Mouse (Mus musculus): ENCODE results near the gene Rnf180. TPM values are rescaled to one million over a fixed set of nuclear protein-coding genes. Genes with fewer than 3 reads are reported as not detected.

The Rnf180 gene
- polyA plus RNA-seq, 1 experiment from 2014 or later = 8.2 TPM

- 86% methylated on average over 4 of the region's 5 CpGs for WGBS (ENCODE audit: missing documents)
- H3K27ac ChIP-seq = no peak overlapping the region
- H3K4me3 ChIP-seq (ENCODE audit: inconsistent target) = no peak overlapping the region
- H3K79me2 ChIP-seq (ENCODE audit: inconsistent target) = no peaks in the 10 kb centered on the region
- H3K36me3 ChIP-seq (ENCODE audit: inconsistent target) = no peaks in the 10 kb centered on the region
Observed at GRCm38 (mm10) chr13:105222016-105222725, 72.4 kb downstream of the Rnf180 start.

DNA sequence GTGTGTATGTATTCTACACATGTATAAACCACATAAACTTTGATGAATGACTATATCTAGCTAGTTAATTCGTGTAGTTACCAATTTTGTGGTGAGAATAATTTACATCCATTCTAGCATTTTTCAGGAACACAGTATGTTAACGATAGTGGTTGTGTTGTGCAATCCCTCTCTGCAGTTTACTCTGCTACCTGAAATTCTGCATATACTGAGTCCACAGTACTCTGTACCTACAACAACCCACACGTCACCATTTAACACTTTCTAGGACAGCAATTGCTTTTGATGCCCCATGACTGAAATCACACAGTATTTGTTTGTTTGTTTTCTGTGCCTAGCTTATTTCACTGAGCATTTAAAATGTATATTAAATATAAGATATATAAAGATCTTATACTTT, 83.9 kb downstream of the Rnf180 start:
- 56% methylated on average over 3 of the region's 3 CpGs for WGBS (ENCODE audit: missing documents)
- no peaks in the 10 kb centered on the region for H3K79me2 ChIP-seq (ENCODE audit: inconsistent target)

DNA sequence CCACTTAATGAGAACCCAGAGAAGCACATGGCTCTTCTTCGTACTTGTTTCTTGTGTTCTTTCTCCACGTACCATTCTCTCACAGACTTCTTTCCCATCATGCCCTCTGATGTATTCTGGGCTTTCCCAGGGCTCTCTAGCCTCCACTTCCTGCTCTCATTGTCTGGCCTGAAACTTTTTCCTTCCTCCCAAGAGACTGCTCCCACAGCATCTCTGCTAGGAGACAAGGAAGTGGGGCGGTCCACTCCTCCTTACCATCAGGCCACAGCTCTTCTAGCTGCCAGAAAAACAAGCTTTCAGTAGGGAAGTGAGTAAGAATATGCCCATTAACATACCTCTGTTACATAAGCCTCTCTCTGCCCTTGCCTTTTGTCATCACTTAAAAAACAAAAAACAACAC, 90.8 kb downstream of the Rnf180 start:
- 83% methylated on average over 3 of the region's 3 CpGs for WGBS (ENCODE audit: missing documents)
- H3K79me2 ChIP-seq (ENCODE audit: inconsistent target) = no peaks in the 10 kb centered on the region
- no peak overlapping the region for H3K4me3 ChIP-seq (ENCODE audit: inconsistent target)
- no peak overlapping the region for H3K27ac ChIP-seq
- H3K36me3 ChIP-seq (ENCODE audit: inconsistent target) = no peaks in the 10 kb centered on the region

More for the DNA sequence above, 83.9 kb downstream of the Rnf180 start:
- no peak overlapping the region for H3K27ac ChIP-seq
- no peaks in the 10 kb centered on the region for H3K36me3 ChIP-seq (ENCODE audit: inconsistent target)
- no peak overlapping the region for H3K4me3 ChIP-seq (ENCODE audit: inconsistent target)

DNA sequence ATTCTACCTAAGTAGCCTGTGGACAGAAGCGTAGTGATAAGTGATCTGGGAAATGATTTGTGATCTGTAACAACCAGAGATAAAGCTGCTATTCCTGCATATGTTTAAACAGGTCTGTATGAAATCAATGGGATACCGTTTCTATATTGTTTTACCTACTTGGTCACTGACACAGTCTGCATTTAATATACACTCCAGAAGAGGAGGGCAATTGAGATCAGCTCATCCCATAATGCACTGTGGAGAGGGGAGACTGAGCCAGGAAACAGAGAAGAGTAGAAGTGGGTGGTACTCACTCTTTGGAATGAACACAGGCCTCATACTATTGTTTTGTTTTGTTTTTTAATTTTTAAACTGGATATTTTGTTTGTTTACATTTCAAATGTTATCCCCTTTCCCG, 96.0 kb downstream of the Rnf180 start:
- H3K4me3 ChIP-seq (ENCODE audit: inconsistent target) = no peak overlapping the region
- H3K79me2 ChIP-seq (ENCODE audit: inconsistent target) = no peaks in the 10 kb centered on the region
- H3K27ac ChIP-seq = no peak overlapping the region
- 96% methylated on average over 3 of the region's 3 CpGs for WGBS (ENCODE audit: missing documents)
- no peaks in the 10 kb centered on the region for H3K36me3 ChIP-seq (ENCODE audit: inconsistent target)

DNA sequence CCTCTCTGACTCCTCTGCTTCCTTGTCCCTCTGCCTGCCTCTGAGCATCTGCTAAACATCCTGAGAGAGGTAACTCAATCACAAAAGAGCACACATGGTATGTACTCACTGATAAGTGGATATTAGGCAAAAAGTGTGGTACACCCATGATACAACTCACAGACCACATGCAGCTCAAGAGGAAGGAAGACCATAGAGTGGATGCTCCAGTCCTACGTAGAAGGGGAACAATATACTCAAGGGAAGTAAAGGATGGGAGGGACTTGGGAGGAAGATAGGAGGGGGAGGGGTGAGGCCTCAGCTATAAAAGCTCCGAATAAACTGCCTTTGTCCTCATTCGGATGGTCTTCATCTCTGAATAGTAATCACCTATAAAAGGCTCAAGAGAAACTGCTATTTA, 96.6 kb downstream of the Rnf180 start:
- H3K4me3 ChIP-seq (ENCODE audit: inconsistent target) = no peak overlapping the region
- no peak overlapping the region for H3K27ac ChIP-seq
- WGBS (ENCODE audit: missing documents) = 33% methylated on average over 3 of the region's 3 CpGs
- H3K79me2 ChIP-seq (ENCODE audit: inconsistent target) = no peaks in the 10 kb centered on the region
- no peaks in the 10 kb centered on the region for H3K36me3 ChIP-seq (ENCODE audit: inconsistent target)

DNA sequence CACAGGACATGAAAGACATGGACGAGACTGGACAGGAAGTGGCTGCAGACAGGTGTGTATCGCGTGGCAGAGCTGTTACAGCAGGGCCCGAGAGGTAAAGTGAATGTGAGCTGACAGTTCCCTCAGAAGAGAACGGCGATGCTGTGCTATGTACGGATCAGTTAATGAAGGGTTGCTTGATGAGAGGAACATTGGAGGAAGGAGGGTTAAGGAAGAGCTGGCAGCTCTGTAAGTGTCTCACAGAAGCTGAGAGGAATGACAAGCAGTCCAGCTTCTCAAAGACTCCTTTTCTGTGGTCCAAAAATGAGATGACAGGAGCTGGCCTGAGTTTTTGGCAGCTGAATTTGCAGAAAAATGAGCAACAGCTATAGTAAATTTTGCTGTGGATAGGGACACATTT, 101.0 kb downstream of the Rnf180 start:
- 88% methylated on average over 7 of the region's 7 CpGs for whole genome bisulfite sequencing (ENCODE audit: missing documents)

DNA sequence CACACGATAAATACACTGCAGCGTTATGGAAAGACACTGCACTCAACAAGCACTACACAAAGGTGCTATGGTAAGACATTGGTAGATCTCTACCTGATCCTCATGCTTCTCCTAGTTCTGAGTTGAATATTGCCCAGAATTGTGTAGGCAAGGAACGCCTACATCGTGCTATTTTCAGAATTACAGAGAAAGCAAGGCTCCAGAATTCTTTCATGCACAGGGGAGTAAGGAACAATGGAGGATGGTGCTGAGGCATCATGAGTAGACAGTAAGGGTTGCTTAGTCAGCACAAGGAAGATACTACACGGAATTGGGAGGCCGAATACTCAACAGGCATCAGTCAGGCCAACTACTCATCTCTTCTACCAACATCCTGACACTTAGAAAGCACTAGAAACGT, 105.9 kb downstream of the Rnf180 start:
- WGBS (ENCODE audit: missing documents) = 93% methylated on average over 7 of the region's 7 CpGs
- Histone ChIP-seq H3K27ac (no peak overlapping the region), H3K4me3 (ENCODE audit: inconsistent target) (no peak overlapping the region), H3K79me2 (ENCODE audit: inconsistent target) (no peaks in the 10 kb centered on the region), H3K36me3 (ENCODE audit: inconsistent target) (no peaks in the 10 kb centered on the region)

More for the DNA sequence above, 101.0 kb downstream of the Rnf180 start:
- no peak overlapping the region for H3K4me3 ChIP-seq (ENCODE audit: inconsistent target)
- H3K36me3 ChIP-seq (ENCODE audit: inconsistent target) = no peaks in the 10 kb centered on the region
- H3K79me2 ChIP-seq (ENCODE audit: inconsistent target) = no peaks in the 10 kb centered on the region
- no peak overlapping the region for H3K27ac ChIP-seq

GRCm38 (mm10) chr13:105180781-105181180, 113.8 kb downstream of the Rnf180 start:
- H3K79me2 ChIP-seq (ENCODE audit: inconsistent target) = no peaks in the 10 kb centered on the region
- H3K4me3 ChIP-seq (ENCODE audit: inconsistent target) = no peak overlapping the region
- WGBS (ENCODE audit: missing documents) = 86% methylated on average over 5 of the region's 5 CpGs
- H3K27ac ChIP-seq = no peak overlapping the region
- no peaks in the 10 kb centered on the region for H3K36me3 ChIP-seq (ENCODE audit: inconsistent target)

DNA sequence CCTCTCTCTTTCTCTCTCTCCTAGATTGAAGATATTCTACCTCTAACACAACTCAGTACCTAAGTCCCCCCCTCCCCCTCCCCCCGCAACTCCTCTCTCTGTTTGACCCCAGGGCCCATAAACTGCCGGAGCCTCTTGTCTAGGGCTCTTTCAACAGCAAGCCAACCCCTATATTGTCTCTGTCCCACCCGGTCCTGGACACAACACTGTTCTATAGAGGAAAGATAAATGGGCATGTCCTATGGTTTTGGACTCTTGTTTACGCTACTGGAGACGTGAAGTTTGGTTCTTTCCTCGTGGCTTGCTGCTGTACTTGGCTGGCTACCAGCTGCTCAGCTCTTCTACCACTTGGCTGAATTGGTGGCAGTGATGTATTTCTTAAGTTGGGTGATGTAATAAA, 129.2 kb downstream of the Rnf180 start:
- 86% methylated on average over 5 of the region's 6 CpGs for WGBS (ENCODE audit: missing documents)
- H3K79me2 ChIP-seq (ENCODE audit: inconsistent target) = no peaks in the 10 kb centered on the region
- no peak overlapping the region for H3K4me3 ChIP-seq (ENCODE audit: inconsistent target)
- H3K27ac ChIP-seq = no peak overlapping the region
- H3K36me3 ChIP-seq (ENCODE audit: inconsistent target) = no peaks in the 10 kb centered on the region

DNA sequence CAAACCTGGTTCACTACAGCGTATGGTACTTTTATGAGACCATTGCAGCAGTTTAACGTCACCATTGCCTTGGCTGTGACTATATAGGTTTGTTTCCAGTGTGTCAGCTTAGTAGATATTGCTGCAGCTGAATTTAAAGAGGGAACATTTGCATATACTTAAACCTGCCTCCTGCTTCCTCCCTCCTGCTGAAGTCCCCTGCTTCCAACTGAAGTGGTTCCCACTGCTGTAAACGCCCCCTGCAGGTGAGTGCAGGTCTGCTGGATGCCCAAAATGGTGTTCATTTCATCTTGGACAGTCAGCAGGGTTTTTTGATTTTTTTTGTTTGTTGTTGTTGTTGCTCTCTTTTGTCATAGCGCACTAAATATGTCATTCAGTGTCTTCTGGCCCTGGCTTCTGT, 140.7 kb downstream of the Rnf180 start:
- Histone ChIP-seq H3K27ac (no peak overlapping the region), H3K79me2 (ENCODE audit: inconsistent target) (no peaks in the 10 kb centered on the region), H3K4me3 (ENCODE audit: inconsistent target) (no peak overlapping the region), H3K36me3 (ENCODE audit: inconsistent target) (no peaks in the 10 kb centered on the region)
- WGBS (ENCODE audit: missing documents) = 83% methylated on average over 4 of the region's 4 CpGs

GRCm38 (mm10) chr13:105150006-105150405, 144.6 kb downstream of the Rnf180 start:
- no peaks in the 10 kb centered on the region for H3K79me2 ChIP-seq (ENCODE audit: inconsistent target)
- no peaks in the 10 kb centered on the region for H3K36me3 ChIP-seq (ENCODE audit: inconsistent target)
- no peak overlapping the region for H3K4me3 ChIP-seq (ENCODE audit: inconsistent target)
- H3K27ac ChIP-seq = no peak overlapping the region
- 93% methylated on average over 3 of the region's 3 CpGs for WGBS (ENCODE audit: missing documents)

DNA sequence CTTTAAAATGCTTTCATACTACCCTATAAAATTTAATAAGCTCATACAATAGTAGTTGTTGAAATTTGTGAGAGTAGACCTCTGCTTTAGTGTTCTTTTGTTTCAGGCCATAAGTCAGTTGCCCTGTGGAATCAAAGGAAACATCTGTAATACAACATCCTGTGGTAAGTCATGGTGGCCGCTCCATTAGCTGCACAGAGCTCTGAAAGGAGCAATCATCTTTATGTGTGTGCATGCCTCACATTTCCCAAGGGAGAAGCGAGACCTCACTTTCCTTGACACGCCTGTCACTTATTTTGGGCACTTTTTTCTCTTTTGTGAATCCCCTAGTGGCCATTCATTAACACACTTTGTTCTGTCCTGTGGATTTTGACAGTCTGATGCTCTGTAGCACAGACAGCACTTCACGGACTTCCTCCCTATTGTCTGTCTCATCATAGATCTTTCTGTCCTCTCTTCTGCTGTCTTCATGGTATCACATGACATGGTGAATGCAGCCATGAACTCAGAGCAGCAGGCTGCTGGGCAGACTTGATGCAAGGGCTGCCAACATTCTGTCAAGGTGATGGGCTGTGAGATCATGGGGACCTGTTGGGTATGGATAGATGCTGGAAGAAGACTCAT, 146.7 kb downstream of the Rnf180 start:
- no peak overlapping the region for H3K4me3 ChIP-seq (ENCODE audit: inconsistent target)
- no peaks in the 10 kb centered on the region for H3K36me3 ChIP-seq (ENCODE audit: inconsistent target)
- 30% methylated on average over 4 of the region's 4 CpGs for WGBS (ENCODE audit: missing documents)
- no peak overlapping the region for H3K27ac ChIP-seq
- no peaks in the 10 kb centered on the region for H3K79me2 ChIP-seq (ENCODE audit: inconsistent target)

- Histone ChIP-seq H3K4me3 (ENCODE audit: inconsistent target) (no peak overlapping the region), H3K36me3 (ENCODE audit: inconsistent target) (no peaks in the 10 kb centered on the region), H3K79me2 (ENCODE audit: inconsistent target) (no peaks in the 10 kb centered on the region), H3K27ac (no peak overlapping the region)
- WGBS (ENCODE audit: missing documents) = no CpG with 5 or more reads among the region's 1 CpGs
Observed at GRCm38 (mm10) chr13:105146827-105147226, 147.8 kb downstream of the Rnf180 start.

DNA sequence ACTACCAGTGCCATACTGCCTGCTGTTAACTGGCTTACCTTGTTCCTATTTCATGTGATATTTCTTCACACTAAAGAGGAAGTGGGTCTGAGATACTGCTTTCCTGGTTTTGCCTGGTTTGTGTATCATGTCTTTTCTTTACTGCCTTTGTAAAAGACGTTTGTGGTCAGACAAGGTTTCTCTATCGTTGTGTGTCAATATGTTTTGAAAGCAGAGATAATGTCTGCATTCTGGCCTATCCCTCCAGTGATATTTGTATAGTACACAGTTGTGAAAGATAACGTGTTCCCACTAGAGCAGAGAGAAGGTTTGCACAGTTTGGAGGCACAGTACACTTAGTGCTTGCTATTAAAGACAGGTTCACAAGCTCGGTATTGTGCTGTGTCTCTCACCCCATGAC, 154.7 kb downstream of the Rnf180 start:
- Histone ChIP-seq H3K4me3 (ENCODE audit: inconsistent target) (no peak overlapping the region), H3K79me2 (ENCODE audit: inconsistent target) (no peaks in the 10 kb centered on the region), H3K36me3 (ENCODE audit: inconsistent target) (no peaks in the 10 kb centered on the region), H3K27ac (no peak overlapping the region)
- 3% methylated on average over 4 of the region's 4 CpGs for WGBS (ENCODE audit: missing documents)

GRCm38 (mm10) chr13:105134397-105134796, 160.2 kb downstream of the Rnf180 start:
- Histone ChIP-seq H3K36me3 (ENCODE audit: inconsistent target) (no peaks in the 10 kb centered on the region), H3K27ac (no peak overlapping the region), H3K79me2 (ENCODE audit: inconsistent target) (no peaks in the 10 kb centered on the region), H3K4me3 (ENCODE audit: inconsistent target) (no peak overlapping the region)
- 74% methylated on average over 5 of the region's 5 CpGs for WGBS (ENCODE audit: missing documents)
